Mouse (Mus musculus): Measurements from ENCODE around the gene Tspan7. TPM values are rescaled to one million over a fixed set of nuclear protein-coding genes. Genes with fewer than 3 reads are reported as not detected.

Tspan7 gene
- 0.19 TPM in 1 of 2 replicates, not detected in the other for total RNA-seq (2017)

GRCm38 (mm10) chrX:10484872-10485569, at the start of gene Tspan7:
Gene Tspan7 (plus strand): TSS chrX:10485158.
- peak; percentile 39 to 46; a peak in 3 of 4 replicates for ATAC-seq (replicated peaks in 1 of 2; ENCODE audit: insufficient read depth in 1 of 2, low FRiP score in 2 of 2, low TSS enrichment in 1 of 2, low read depth in 1 of 2, poor library complexity in 2 of 2, severe bottlenecking in 2 of 2)

GRCm38 (mm10) chrX:10449323-10449980, 35.5 kb upstream of the Tspan7 start:
- no peak for ATAC-seq (replicated peaks in 1 of 2; ENCODE audit: insufficient read depth in 1 of 2, low FRiP score in 2 of 2, low TSS enrichment in 1 of 2, low read depth in 1 of 2, poor library complexity in 2 of 2, severe bottlenecking in 2 of 2)

- no peak for ATAC-seq (replicated peaks in 1 of 2; ENCODE audit: insufficient read depth in 1 of 2, low FRiP score in 2 of 2, low TSS enrichment in 1 of 2, low read depth in 1 of 2, poor library complexity in 2 of 2, severe bottlenecking in 2 of 2)
Observed at GRCm38 (mm10) chrX:10450143-10451060, 34.6 kb upstream of the Tspan7 start.

GRCm38 (mm10) chrX:10453798-10454197, 31.2 kb upstream of the Tspan7 start:
- no peak for ATAC-seq (replicated peaks in 1 of 2; ENCODE audit: insufficient read depth in 1 of 2, low FRiP score in 2 of 2, low TSS enrichment in 1 of 2, low read depth in 1 of 2, poor library complexity in 2 of 2, severe bottlenecking in 2 of 2)

GRCm38 (mm10) chrX:10457256-10457655, 27.7 kb upstream of the Tspan7 start:
- no peak for ATAC-seq (replicated peaks in 1 of 2; ENCODE audit: insufficient read depth in 1 of 2, low FRiP score in 2 of 2, low TSS enrichment in 1 of 2, low read depth in 1 of 2, poor library complexity in 2 of 2, severe bottlenecking in 2 of 2)

GRCm38 (mm10) chrX:10477088-10477487, 7.9 kb upstream of the Tspan7 start:
- no peak for ATAC-seq (replicated peaks in 1 of 2; ENCODE audit: insufficient read depth in 1 of 2, low FRiP score in 2 of 2, low TSS enrichment in 1 of 2, low read depth in 1 of 2, poor library complexity in 2 of 2, severe bottlenecking in 2 of 2)

- ATAC-seq (replicated peaks in 1 of 2; ENCODE audit: insufficient read depth in 1 of 2, low FRiP score in 2 of 2, low TSS enrichment in 1 of 2, low read depth in 1 of 2, poor library complexity in 2 of 2, severe bottlenecking in 2 of 2) = no peak
Observed at GRCm38 (mm10) chrX:10479031-10479886, 5.7 kb upstream of the Tspan7 start.

GRCm38 (mm10) chrX:10479943-10480342, 5.0 kb upstream of the Tspan7 start:
- no peak for ATAC-seq (replicated peaks in 1 of 2; ENCODE audit: insufficient read depth in 1 of 2, low FRiP score in 2 of 2, low TSS enrichment in 1 of 2, low read depth in 1 of 2, poor library complexity in 2 of 2, severe bottlenecking in 2 of 2)

GRCm38 (mm10) chrX:10485664-10486211, 780 bp downstream of the Tspan7 start:
- peak in 1 of 2 experiments; percentile 42; a peak in 1 of 4 replicates for ATAC-seq (replicated peaks in 1 of 2; ENCODE audit: insufficient read depth in 1 of 2, low FRiP score in 2 of 2, low TSS enrichment in 1 of 2, low read depth in 1 of 2, poor library complexity in 2 of 2, severe bottlenecking in 2 of 2)

GRCm38 (mm10) chrX:10498580-10498979, 13.6 kb downstream of the Tspan7 start:
- no peak for ATAC-seq (replicated peaks in 1 of 2; ENCODE audit: insufficient read depth in 1 of 2, low FRiP score in 2 of 2, low TSS enrichment in 1 of 2, low read depth in 1 of 2, poor library complexity in 2 of 2, severe bottlenecking in 2 of 2)

- ATAC-seq (replicated peaks in 1 of 2; ENCODE audit: insufficient read depth in 1 of 2, low FRiP score in 2 of 2, low TSS enrichment in 1 of 2, low read depth in 1 of 2, poor library complexity in 2 of 2, severe bottlenecking in 2 of 2) = no peak
Observed at GRCm38 (mm10) chrX:10502616-10503015, 17.7 kb downstream of the Tspan7 start.

GRCm38 (mm10) chrX:10514417-10514816, 29.5 kb downstream of the Tspan7 start:
- no peak for ATAC-seq (replicated peaks in 1 of 2; ENCODE audit: insufficient read depth in 1 of 2, low FRiP score in 2 of 2, low TSS enrichment in 1 of 2, low read depth in 1 of 2, poor library complexity in 2 of 2, severe bottlenecking in 2 of 2)

- no peak for ATAC-seq (replicated peaks in 1 of 2; ENCODE audit: insufficient read depth in 1 of 2, low FRiP score in 2 of 2, low TSS enrichment in 1 of 2, low read depth in 1 of 2, poor library complexity in 2 of 2, severe bottlenecking in 2 of 2)
Observed at GRCm38 (mm10) chrX:10514971-10515370, 30.0 kb downstream of the Tspan7 start.

GRCm38 (mm10) chrX:10516448-10516847, 31.5 kb downstream of the Tspan7 start:
- ATAC-seq (replicated peaks in 1 of 2; ENCODE audit: insufficient read depth in 1 of 2, low FRiP score in 2 of 2, low TSS enrichment in 1 of 2, low read depth in 1 of 2, poor library complexity in 2 of 2, severe bottlenecking in 2 of 2) = no peak

- no peak for ATAC-seq (replicated peaks in 1 of 2; ENCODE audit: insufficient read depth in 1 of 2, low FRiP score in 2 of 2, low TSS enrichment in 1 of 2, low read depth in 1 of 2, poor library complexity in 2 of 2, severe bottlenecking in 2 of 2)
Observed at GRCm38 (mm10) chrX:10516925-10517324, 32.0 kb downstream of the Tspan7 start.

- ATAC-seq (replicated peaks in 1 of 2; ENCODE audit: insufficient read depth in 1 of 2, low FRiP score in 2 of 2, low TSS enrichment in 1 of 2, low read depth in 1 of 2, poor library complexity in 2 of 2, severe bottlenecking in 2 of 2) = no peak
Observed at GRCm38 (mm10) chrX:10517756-10518155, 32.8 kb downstream of the Tspan7 start.

GRCm38 (mm10) chrX:10518510-10518909, 33.6 kb downstream of the Tspan7 start:
- no peak for ATAC-seq (replicated peaks in 1 of 2; ENCODE audit: insufficient read depth in 1 of 2, low FRiP score in 2 of 2, low TSS enrichment in 1 of 2, low read depth in 1 of 2, poor library complexity in 2 of 2, severe bottlenecking in 2 of 2)
